Mouse (Mus musculus) ES-E14 (cell line): Measurements from ENCODE around the gene Mybph.

ENCODE experiments used
- CHD2 ChIP-seq: IDR thresholded peaks from 2 replicates; pipeline ENCODE4 v1.6.1; 2014; ENCODE audit warnings: mild to moderate bottlenecking, low read depth, low read length, inconsistent platforms
- MAFK ChIP-seq: IDR thresholded peaks from 2 replicates; pipeline ENCODE4 v1.6.1; 2014; ENCODE audit warnings: mild to moderate bottlenecking, low read depth, low read length, inconsistent platforms; ENCODE audit not compliant: insufficient read depth
- ZC3H11A ChIP-seq: IDR thresholded peaks from 2 replicates; pipeline ENCODE4 v1.6.1; 2012; ENCODE audit warnings: low read depth, mild to moderate bottlenecking, inconsistent platforms, low read length, borderline replicate concordance
- ZNF384 ChIP-seq: IDR thresholded peaks from 2 replicates; pipeline ENCODE4 v1.6.1; 2012; ENCODE audit warnings: low read depth, low read length, inconsistent platforms

GRCm38 (mm10) chr1:134233681-134234454 lies 40.6 kb downstream of the Mybph start:
- TF ChIP-seq ZNF384, result no peak
- no peak for TF ChIP-seq MAFK
- TF ChIP-seq CHD2, result no peak
- TF ChIP-seq ZC3H11A, result no peak
